Mouse (Mus musculus): ENCODE results near the gene Sik3. TPM values are rescaled to one million over a fixed set of nuclear protein-coding genes. Genes with fewer than 3 reads are reported as not detected.

Gene Sik3
- 10 to 100 TPM; 61.8 to 72.7 TPM for total RNA-seq (2021)

- peak; percentile 96 to 97 for DNase-seq
Measured at GRCm38 (mm10) chr9:46012091-46013008, at the start of gene Sik3, which contains the start of gene Pafah1b2. Gene Sik3, plus strand, starts transcription at chr9:46012820. Gene Pafah1b2, minus strand, starts transcription at chr9:46012690.

GRCm38 (mm10) chr9:45963577-45963976 lies 49.0 kb upstream of the Sik3 start:
- intact Hi-C loops (cut with DNase I): no loop called here
- no peak for DNase-seq

More at GRCm38 (mm10) chr9:46012091-46013008, at the start of gene Sik3, which contains the start of gene Pafah1b2:
- intact Hi-C loops (cut with DNase I): loop anchor here (5.0 kb wide), 1 partner anchor 110 kb away; no protein-coding TSS in a partner anchor

- DNase-seq: no peak
- intact Hi-C loops (cut with DNase I): no loop called here
Measured at GRCm38 (mm10) chr9:45976884-45977283, 35.7 kb upstream of the Sik3 start.

- intact Hi-C loops (cut with DNase I): no loop called here
- DNase-seq: no peak
Measured at GRCm38 (mm10) chr9:45979778-45980177, 32.8 kb upstream of the Sik3 start.

GRCm38 (mm10) chr9:45980611-45981010 lies 32.0 kb upstream of the Sik3 start:
- no peak for DNase-seq
- intact Hi-C loops (cut with DNase I): no loop called here

- intact Hi-C loops (cut with DNase I): no loop called here
- no peak for DNase-seq
Measured at GRCm38 (mm10) chr9:45981331-45981730, 31.3 kb upstream of the Sik3 start.

- peak; percentile 36 to 55 for DNase-seq
- intact Hi-C loops (cut with DNase I): no loop called here
Measured at GRCm38 (mm10) chr9:45983676-45984408, 28.8 kb upstream of the Sik3 start.

- peak; percentile 92 to 94 for DNase-seq
- intact Hi-C loops (cut with DNase I): no loop called here
Measured at GRCm38 (mm10) chr9:45984409-45985228, 28.0 kb upstream of the Sik3 start.

GRCm38 (mm10) chr9:45985229-45985567 lies 27.4 kb upstream of the Sik3 start:
- peak; percentile 69 to 77 for DNase-seq
- intact Hi-C loops (cut with DNase I): no loop called here

- no peak for DNase-seq
- intact Hi-C loops (cut with DNase I): no loop called here
Measured at GRCm38 (mm10) chr9:45999009-45999408, 13.6 kb upstream of the Sik3 start.

GRCm38 (mm10) chr9:46003729-46004128 lies 8.9 kb upstream of the Sik3 start:
- intact Hi-C loops (cut with DNase I): loop anchor here (1.0 kb wide), 2 partner anchors 188 to 243 kb away; no protein-coding TSS in a partner anchor
- DNase-seq: peak; percentile 84 to 95

- intact Hi-C loops (cut with DNase I): loop anchor here (1.0 kb wide), 1 partner anchor 242 kb away; no protein-coding TSS in a partner anchor
- DNase-seq: no peak
Measured at GRCm38 (mm10) chr9:46004529-46004928, 8.1 kb upstream of the Sik3 start.

- no peak for DNase-seq
- intact Hi-C loops (cut with DNase I): no loop called here
Measured at GRCm38 (mm10) chr9:46006224-46006623, 6.4 kb upstream of the Sik3 start.

- DNase-seq: no peak
- intact Hi-C loops (cut with DNase I): no loop called here
Measured at GRCm38 (mm10) chr9:46008931-46009668, 3.5 kb upstream of the Sik3 start.

- intact Hi-C loops (cut with DNase I): no loop called here
- DNase-seq: no peak
Measured at GRCm38 (mm10) chr9:46009669-46009983, 3.0 kb upstream of the Sik3 start.

GRCm38 (mm10) chr9:46011094-46011970 lies 1.3 kb upstream of the Sik3 start:
- no peak for DNase-seq
- intact Hi-C loops (cut with DNase I): loop anchor here (5.0 kb wide), 1 partner anchor 111 kb away; no protein-coding TSS in a partner anchor

GRCm38 (mm10) chr9:46013009-46013586 lies 478 bp downstream of the Sik3 start:
- DNase-seq: peak; percentile 65 to 77
- intact Hi-C loops (cut with DNase I): loop anchor here (5.0 kb wide), 1 partner anchor 109 kb away; no protein-coding TSS in a partner anchor

- intact Hi-C loops (cut with DNase I): loop anchor here (5.0 kb wide), 1 partner anchor 109 kb away; no protein-coding TSS in a partner anchor
- DNase-seq: peak; percentile 32 to 33
Measured at GRCm38 (mm10) chr9:46013616-46014015, 996 bp downstream of the Sik3 start.
